ENCODE assay signal across 13 mouse cellular contexts in the genomic region with DNA sequence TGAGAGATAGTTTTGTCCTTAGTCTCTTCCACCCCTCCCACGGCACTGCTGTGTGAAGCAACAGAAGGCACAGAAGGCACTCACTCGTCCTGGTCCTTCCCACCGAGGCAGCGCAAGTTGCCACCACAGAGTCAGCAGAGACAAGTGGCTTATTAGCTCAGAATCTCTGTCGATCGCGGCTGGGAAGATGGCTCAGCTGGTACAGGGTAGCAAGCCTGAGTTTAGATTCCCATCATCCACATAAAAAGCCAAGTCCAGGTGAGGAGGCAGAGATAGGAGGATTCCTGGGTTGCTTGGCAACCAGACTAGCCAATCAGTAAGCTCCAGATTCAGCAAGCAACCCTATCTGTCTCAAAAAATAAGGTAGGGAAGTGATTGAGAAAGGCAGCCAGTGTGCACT. TPM values are rescaled to one million over a fixed set of nuclear protein-coding genes. Genes with fewer than 3 reads are reported as not detected.
DNase-seq lines count a peak whose midpoint lies in the region; ATAC-seq and TF ChIP-seq lines count a peak whose summit lies in the region.
"Had no signal": no experiment of that assay in that cellular context is flagged by ENCODE, and none has a peak within 500 bp of the region (broad histone marks: within the 10 kb centered on the region; RNA-seq: fewer than 3 reads in every experiment).

No protein-coding gene starts in this region.

- no peak for DNase-seq in hindbrain, embryonic 11.5 days (ENCODE audit: low spot score)
- DNase-seq in testis, postnatal 14 days (ENCODE audit: low spot score), result no peak
- DNase-seq in left cerebral cortex, postnatal 14 days (ENCODE audit: low spot score in 2 of 2), result peak; percentile 44 to 47
- no peak for DNase-seq in urinary bladder, postnatal 10 days (ENCODE audit: low spot score)
- DNase-seq: cerebellum, adult 9-10 months; lung, postnatal 36 days had no signal

- TF ChIP-seq POLR2A in testis, adult 2 months (IDR thresholded peaks at IDR 0.05; ENCODE audit: control insufficient read depth, low read depth, low read length), result no peak

- TF ChIP-seq CTCF in testis, adult 2 months (IDR thresholded peaks at IDR 0.05; ENCODE audit: control insufficient read depth, insufficient read depth, insufficient replicate concordance, low read depth, low read length), result no peak

- no peak overlapping the region for H3K27ac ChIP-seq in hindbrain, embryonic 13.5 days
- H3K27ac ChIP-seq in hindbrain, embryonic 11.5 days (ENCODE audit: low read depth, low read length), result no peak overlapping the region
- no peak overlapping the region for H3K27ac ChIP-seq in testis, adult 2 months (ENCODE audit: control insufficient read depth, insufficient read depth, low read depth, low read length)
- H3K27ac ChIP-seq: embryonic facial prominence, embryonic 13.5 days; liver, embryonic 15.5 days; stomach, postnatal 0 days had no signal

- H3K4me3 ChIP-seq in hindbrain, embryonic 13.5 days, result no peak overlapping the region
- no peak overlapping the region for H3K4me3 ChIP-seq in hindbrain, embryonic 11.5 days (ENCODE audit: low read depth, low read length)
- H3K4me3 ChIP-seq in testis, adult 2 months (ENCODE audit: control insufficient read depth, low read depth, low read length), result peak overlapping the region; percentile 70
- H3K4me3 ChIP-seq: embryonic facial prominence, embryonic 13.5 days; heart, embryonic 12.5 days; liver, embryonic 15.5 days had no signal

- ATAC-seq in hindbrain, embryonic 13.5 days (ENCODE audit: low FRiP score), result peak; percentile 54; the same call in 1 of the 2 replicates
- ATAC-seq in hindbrain, embryonic 11.5 days (ENCODE audit: low FRiP score), result no peak
- ATAC-seq in erythroid progenitor cell, adult 5-6 weeks (replicated peaks; ENCODE audit: low FRiP score, poor library complexity, severe bottlenecking), result no peak

- no peaks in the 10 kb centered on the region for H3K27me3 ChIP-seq in hindbrain, embryonic 13.5 days
- H3K27me3 ChIP-seq in hindbrain, embryonic 11.5 days (ENCODE audit: control insufficient read depth, insufficient read depth, low read length), result no peaks in the 10 kb centered on the region
- no peaks in the 10 kb centered on the region for H3K27me3 ChIP-seq in testis, adult 2 months (ENCODE audit: control insufficient read depth, insufficient read depth, low read length)
- H3K27me3 ChIP-seq: embryonic facial prominence, embryonic 13.5 days; heart, embryonic 12.5 days; liver, embryonic 15.5 days had no signal

- 91% methylated on average over 7 of the region's 7 CpGs for WGBS in hindbrain, embryonic 13.5 days
- WGBS in hindbrain, embryonic 11.5 days, result 89% methylated on average over 7 of the region's 7 CpGs

- H3K9me3 ChIP-seq in hindbrain, embryonic 13.5 days, result no peaks in the 10 kb centered on the region
- no peaks in the 10 kb centered on the region for H3K9me3 ChIP-seq in hindbrain, embryonic 11.5 days (ENCODE audit: control insufficient read depth, low read length)
- H3K9me3 ChIP-seq: embryonic facial prominence, embryonic 13.5 days; heart, embryonic 12.5 days; liver, embryonic 15.5 days had no signal

- H3K36me3 ChIP-seq in hindbrain, embryonic 13.5 days, result no peaks in the 10 kb centered on the region
- H3K36me3 ChIP-seq in hindbrain, embryonic 11.5 days (ENCODE audit: control insufficient read depth, insufficient read depth, low read length), result no peaks in the 10 kb centered on the region
- H3K36me3 ChIP-seq in testis, adult 2 months (ENCODE audit: control insufficient read depth, insufficient read depth, low read length), result no peaks in the 10 kb centered on the region
- H3K36me3 ChIP-seq: embryonic facial prominence, embryonic 13.5 days; heart, embryonic 12.5 days; liver, embryonic 15.5 days had no signal

- no peak overlapping the region for H3K9ac ChIP-seq in hindbrain, embryonic 13.5 days
- no peak overlapping the region for H3K9ac ChIP-seq in hindbrain, embryonic 11.5 days (ENCODE audit: low read depth, low read length)
- H3K9ac ChIP-seq: embryonic facial prominence, embryonic 13.5 days; heart, embryonic 12.5 days; liver, embryonic 15.5 days had no signal

- no peaks in the 10 kb centered on the region for H3K4me1 ChIP-seq in hindbrain, embryonic 13.5 days (replicated peaks)
- H3K4me1 ChIP-seq in hindbrain, embryonic 11.5 days (replicated peaks; ENCODE audit: control insufficient read depth, insufficient read depth, low read length), result no peaks in the 10 kb centered on the region
- H3K4me1 ChIP-seq in testis, adult 2 months (ENCODE audit: control insufficient read depth, insufficient read depth, low read length), result peaks cover 3% of the 10 kb centered on the region
- H3K4me1 ChIP-seq: embryonic facial prominence, embryonic 13.5 days; liver, embryonic 15.5 days had no signal

- no peak overlapping the region for H3K4me2 ChIP-seq in hindbrain, embryonic 13.5 days
- H3K4me2 ChIP-seq in hindbrain, embryonic 11.5 days (replicated peaks; ENCODE audit: low read depth, low read length), result no peak overlapping the region
- H3K4me2 ChIP-seq: embryonic facial prominence, embryonic 13.5 days; heart, embryonic 12.5 days; liver, embryonic 15.5 days had no signal

- intact Hi-C loops in left cerebral cortex, postnatal 14 days (cut with DNase I), result no loop called here

RNA-seq across cellular contexts. Expression of a gene that starts 55.0 kb away (rescaled TPM):
- 446 and 459 TPM in 2 replicates for polyA plus RNA-seq in hindbrain, embryonic 13.5 days (2015; fragmentation: Nextera tagmentation; extraction: Ambion mirVana)
- polyA plus RNA-seq in hindbrain, embryonic 11.5 days (2014; fragmentation: Nextera tagmentation; extraction: Ambion mirVana), result 360 and 376 TPM in 2 replicates
- polyA plus RNA-seq in testis, adult 2 months (2012; rRNA removed), result 74.4 and 74.7 TPM in 2 replicates
- 100 to 1,000 TPM; 210 to 244 TPM for total RNA-seq in left cerebral cortex, postnatal 14 days (2021)
- total RNA-seq in erythroid progenitor cell, adult 5-6 weeks (2015; ENCODE audit: low replicate concordance), result 44.9 and 71.7 TPM in 2 replicates
- total RNA-seq in erythroid progenitor cell, adult 5-6 weeks (2017; ENCODE audit: low replicate concordance), result 7.3 and 18.0 TPM in 2 replicates

Comparison
In these comparisons a context has a peak if more than half of its experiments do, and no peak if none do; other contexts are left out.
1. DNase-seq: peak in left cerebral cortex, postnatal 14 days (2 of 2); none in hindbrain, embryonic 11.5 days (single experiment), testis, postnatal 14 days (single experiment) and urinary bladder, postnatal 10 days (single experiment).